Mouse (Mus musculus): ENCODE measurements around the gene Psma6.

GRCm38 (mm10) chr12:55450421-55450820, 66.4 kb downstream of the Psma6 start:
- TF ChIP-seq EP300 (IDR thresholded peaks at IDR 0.05; ENCODE audit: low read depth in 1 of 2, low read length in 2 of 2) (no peak), CTCF (IDR thresholded peaks at IDR 0.05 in 2 of 3, conservative IDR thresholded peaks at IDR 0.05 in 1 of 3; ENCODE audit: control insufficient read depth in 1 of 3, insufficient read depth in 1 of 3, low read depth in 2 of 3, low read length in 3 of 3, poor library complexity in 1 of 3, severe bottlenecking in 1 of 3) (no peak), SIN3A (IDR thresholded peaks at IDR 0.05; ENCODE audit: low read length) (no peak), ZC3H11A (IDR thresholded peaks at IDR 0.05; ENCODE audit: low read depth, low read length) (no peak), BHLHE40 (IDR thresholded peaks at IDR 0.05; ENCODE audit: borderline replicate concordance, low read depth, low read length) (no peak), HCFC1 (IDR thresholded peaks at IDR 0.05; ENCODE audit: low read depth, low read length) (no peak), MXI1 (IDR thresholded peaks at IDR 0.05; ENCODE audit: low read depth, low read length) (no peak), POLR2AphosphoS5 (IDR thresholded peaks at IDR 0.05; ENCODE audit: borderline replicate concordance, low read depth, low read length) (no peak), JUND (IDR thresholded peaks at IDR 0.05; ENCODE audit: low read depth, low read length) (no peak), POLR2A (IDR thresholded peaks at IDR 0.05; ENCODE audit: control insufficient read depth in 1 of 2, insufficient read depth in 1 of 2, low read depth in 1 of 2, low read length in 2 of 2, poor library complexity in 1 of 2) (no peak), CHD2 (IDR thresholded peaks at IDR 0.05; ENCODE audit: low read length) (no peak)

Measured in MEL (cell line).